Mouse (Mus musculus) myocyte (in vitro differentiated cells): ENCODE data around the gene 1810010D01Rik. TPM values are rescaled to one million over a fixed set of nuclear protein-coding genes. Genes with fewer than 3 reads are reported as not detected.

Experiments
- H3K27me3 ChIP-seq: one replicate; pipeline ENCODE4 v1.6.1; 2011; ENCODE audit not compliant: control insufficient read depth, insufficient read depth, insufficient read length
- H3K36me3 ChIP-seq: one replicate; pipeline ENCODE4 v1.6.1; 2011; ENCODE audit not compliant: control insufficient read depth, insufficient read depth
- H3K4me2 ChIP-seq: one replicate; pipeline ENCODE4 v1.6.1; 2011; ENCODE audit warnings: low read depth, control low read depth
- H3K4me3 ChIP-seq: one replicate; pipeline ENCODE4 v1.5.1; 2011; ENCODE audit warnings: mild to moderate bottlenecking, control low read depth, moderate library complexity
- H3K79me2 ChIP-seq: one replicate; pipeline ENCODE4 v1.6.1; 2011; ENCODE audit not compliant: control insufficient read depth, insufficient read depth
- H3ac ChIP-seq: one replicate; pipeline ENCODE4 v1.6.1; 2011; ENCODE audit not compliant: control insufficient read depth, insufficient read length
- CEBPB ChIP-seq: IDR thresholded peaks from 2 replicates; pipeline ENCODE4 v1.6.1; 2011; ENCODE audit warnings: mild to moderate bottlenecking, moderate library complexity; ENCODE audit not compliant: poor library complexity, insufficient read depth, severe bottlenecking
- E2F4 ChIP-seq: IDR thresholded peaks from one replicate; pipeline ENCODE4 v1.6.1; 2011; ENCODE audit warnings: mild to moderate bottlenecking, control low read depth, moderate library complexity; ENCODE audit not compliant: insufficient read depth
- MAX ChIP-seq: IDR thresholded peaks from one replicate; pipeline ENCODE4 v1.6.1; 2011; ENCODE audit warnings: low read depth, mild to moderate bottlenecking, control low read depth
- MYOD1 ChIP-seq, 3 experiments: IDR thresholded peaks; one replicate each; pipeline ENCODE4 v1.6.1; 2011; ENCODE audit warnings: control low read depth in 2 of 3, low read depth in 2 of 3, mild to moderate bottlenecking in 2 of 3, moderate library complexity in 1 of 3; ENCODE audit not compliant: insufficient read length in 2 of 3, control insufficient read depth in 1 of 3
- MYOG ChIP-seq, 3 experiments: IDR thresholded peaks; one replicate each; pipeline ENCODE4 v1.6.1; 2011; ENCODE audit warnings: control low read depth in 2 of 3, low read depth in 2 of 3, mild to moderate bottlenecking in 2 of 3; ENCODE audit not compliant: insufficient read length in 2 of 3, control insufficient read depth in 1 of 3, insufficient read depth in 1 of 3
- POLR2A ChIP-seq: IDR thresholded peaks from one replicate; pipeline ENCODE4 v1.6.1; 2011; ENCODE audit warnings: low read depth, mild to moderate bottlenecking, control low read depth, moderate library complexity; ENCODE audit not compliant: insufficient read length
- POLR2AphosphoS2 ChIP-seq: IDR thresholded peaks from one replicate; pipeline ENCODE4 v1.6.1; 2011; ENCODE audit warnings: low read depth, control low read depth; ENCODE audit not compliant: insufficient read length
- REST ChIP-seq: IDR thresholded peaks from one replicate; pipeline ENCODE4 v1.6.1; 2011; ENCODE audit warnings: mild to moderate bottlenecking, control low read depth, moderate library complexity; ENCODE audit not compliant: insufficient read depth, insufficient read length
- SRF ChIP-seq: IDR thresholded peaks from one replicate; pipeline ENCODE4 v1.6.1; 2011; ENCODE audit warnings: low read depth; ENCODE audit not compliant: control insufficient read depth, insufficient read length
- TCF12 ChIP-seq: IDR thresholded peaks from one replicate; pipeline ENCODE4 v1.6.1; 2011; ENCODE audit warnings: mild to moderate bottlenecking, control low read depth; ENCODE audit not compliant: poor library complexity, insufficient read depth, severe bottlenecking
- TCF3 ChIP-seq: IDR thresholded peaks from one replicate; pipeline ENCODE4 v1.6.1; 2011; ENCODE audit warnings: low read depth, control low read depth; ENCODE audit not compliant: insufficient read length
- USF1 ChIP-seq: IDR thresholded peaks from one replicate; pipeline ENCODE4 v1.6.1; 2011; ENCODE audit warnings: low read depth, mild to moderate bottlenecking, control low read depth, moderate library complexity
- polyA plus RNA-seq: library from polyadenylated mRNA; unstranded; fragments of >200 nt; fragmentation: generic; extraction: Trizol; gene quantifications from one replicate; pipeline ENCODE4 v1.2.1, GENCODE M21; 2012; ENCODE audit warnings: missing spikeins

The 1810010D01Rik gene
- polyA plus RNA-seq, 1 experiment, result not detected

- no peak for TF ChIP-seq CEBPB
- TF ChIP-seq MYOD1 (IDR thresholded peaks at IDR 0.05; ENCODE audit: control insufficient read depth in 1 of 3, insufficient read length in 2 of 3, low read depth in 2 of 3), result no peak
- TF ChIP-seq SRF, result no peak
- TF ChIP-seq POLR2AphosphoS2, result no peak
- no peak for TF ChIP-seq TCF12
- no peak for TF ChIP-seq POLR2A
- no peak for TF ChIP-seq MYOG (IDR thresholded peaks at IDR 0.05; ENCODE audit: control insufficient read depth in 1 of 3, insufficient read depth in 1 of 3, insufficient read length in 2 of 3, low read depth in 2 of 3)
- TF ChIP-seq E2F4, result no peak
- TF ChIP-seq TCF3, result no peak
- TF ChIP-seq REST, result no peak
- TF ChIP-seq USF1, result no peak
- TF ChIP-seq MAX, result no peak
- H3ac ChIP-seq, result no peak overlapping the region
- H3K4me2 ChIP-seq, result no peak overlapping the region
- H3K79me2 ChIP-seq, result no peaks in the 10 kb centered on the region
- no peaks in the 10 kb centered on the region for H3K27me3 ChIP-seq
- no peak overlapping the region for H3K4me3 ChIP-seq
- H3K36me3 ChIP-seq, result no peaks in the 10 kb centered on the region
These were observed 26.4 kb downstream of the 1810010D01Rik start for GRCm38 (mm10) chr7:145181376-145182034.

- Histone ChIP-seq H3K4me3 (no peak overlapping the region), H3K79me2 (no peaks in the 10 kb centered on the region), H3ac (no peak overlapping the region), H3K27me3 (no peaks in the 10 kb centered on the region), H3K36me3 (no peaks in the 10 kb centered on the region), H3K4me2 (no peak overlapping the region)
- TF ChIP-seq TCF3, result no peak
- TF ChIP-seq MYOD1 (IDR thresholded peaks at IDR 0.05; ENCODE audit: control insufficient read depth in 1 of 3, insufficient read length in 2 of 3, low read depth in 2 of 3), result no peak
- TF ChIP-seq TCF12, result no peak
- no peak for TF ChIP-seq MAX
- no peak for TF ChIP-seq POLR2A
- TF ChIP-seq POLR2AphosphoS2, result no peak
- no peak for TF ChIP-seq MYOG (IDR thresholded peaks at IDR 0.05; ENCODE audit: control insufficient read depth in 1 of 3, insufficient read depth in 1 of 3, insufficient read length in 2 of 3, low read depth in 2 of 3)
- no peak for TF ChIP-seq SRF
These were observed 28.2 kb downstream of the 1810010D01Rik start for GRCm38 (mm10) chr7:145179691-145180091.

- no peaks in the 10 kb centered on the region for H3K27me3 ChIP-seq
- H3K36me3 ChIP-seq, result no peaks in the 10 kb centered on the region
- TF ChIP-seq E2F4 (no peak), TCF3 (no peak), MAX (no peak), REST (no peak), SRF (no peak), POLR2A (no peak), TCF12 (no peak), MYOD1 (IDR thresholded peaks at IDR 0.05; ENCODE audit: control insufficient read depth in 1 of 3, insufficient read length in 2 of 3, low read depth in 2 of 3) (no peak), POLR2AphosphoS2 (no peak), USF1 (no peak), CEBPB (no peak)
- H3K79me2 ChIP-seq, result no peaks in the 10 kb centered on the region
- H3ac ChIP-seq, result no peak overlapping the region
- H3K4me2 ChIP-seq, result no peak overlapping the region
- H3K4me3 ChIP-seq, result no peak overlapping the region
These were observed 30.9 kb downstream of the 1810010D01Rik start for GRCm38 (mm10) chr7:145176750-145177589.

GRCm38 (mm10) chr7:145173563-145173962 lies 34.4 kb downstream of the 1810010D01Rik start:
- no peak for TF ChIP-seq E2F4
- TF ChIP-seq TCF12, result no peak
- TF ChIP-seq CEBPB, result no peak
- no peak for TF ChIP-seq SRF
- no peak for TF ChIP-seq REST
- TF ChIP-seq USF1, result no peak
- TF ChIP-seq POLR2A, result no peak
- no peak for TF ChIP-seq TCF3
- TF ChIP-seq MYOD1 (IDR thresholded peaks at IDR 0.05; ENCODE audit: control insufficient read depth in 1 of 3, insufficient read length in 2 of 3, low read depth in 2 of 3), result no peak
- TF ChIP-seq POLR2AphosphoS2, result no peak
- TF ChIP-seq MAX, result no peak
- no peak for TF ChIP-seq MYOG (IDR thresholded peaks at IDR 0.05; ENCODE audit: control insufficient read depth in 1 of 3, insufficient read depth in 1 of 3, insufficient read length in 2 of 3, low read depth in 2 of 3)
- H3K27me3 ChIP-seq, result peaks cover 6% of the 10 kb centered on the region
- H3K79me2 ChIP-seq, result no peaks in the 10 kb centered on the region
- no peak overlapping the region for H3K4me3 ChIP-seq
- H3ac ChIP-seq, result no peak overlapping the region
- H3K4me2 ChIP-seq, result no peak overlapping the region
- no peaks in the 10 kb centered on the region for H3K36me3 ChIP-seq
